Mouse (Mus musculus) heart, postnatal 36 days (tissue): ENCODE measurements around the gene Gm21858. TPM values are rescaled to one million over a fixed set of nuclear protein-coding genes. Genes with fewer than 3 reads are reported as not detected.
"Not testable (repeated sequence)": the region's sequence is repeated elsewhere in the genome, so short reads cannot be mapped to it uniquely, and the experiment has no call there.

Source experiments
- DNase-seq, 2 experiments: peaks; one replicate each; pipeline ENCODE4 v3.0.0; 2021 to 2022
- intact Hi-C: fragments of 180-260 bp; cut with DNase I; formaldehyde crosslinking; loops from one replicate; pipeline ENCODE4 v1.15.1; 2025
- total RNA-seq, 2 experiments: library from RNA; stranded (reverse); gene quantifications; 2 replicates each; pipeline ENCODE4 v1.2.3; 2021

The Gm21858 gene
- total RNA-seq: not detected

DNA sequence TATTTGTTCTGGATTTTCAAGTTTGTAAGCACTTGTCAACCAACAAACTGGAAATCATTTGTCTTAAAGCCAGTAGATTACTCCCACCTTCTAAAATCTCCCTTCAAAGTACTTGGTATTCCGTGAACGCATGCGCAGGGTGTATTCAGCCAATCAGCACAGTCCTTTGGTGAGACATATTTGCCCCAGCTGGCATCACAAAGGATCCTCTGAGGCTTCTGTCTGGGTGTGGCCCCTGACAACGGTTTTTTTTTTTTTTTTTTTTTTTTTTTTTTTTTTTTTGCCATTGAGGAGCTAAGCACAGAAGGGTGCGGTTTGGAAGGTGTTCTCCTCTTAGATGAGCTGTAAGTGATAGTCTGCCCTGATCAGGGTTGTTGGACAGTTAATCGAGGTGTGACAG lies at the start of gene Gm21858:
Gm21858 (plus strand) TSS at position 301 of the 400 bp plus-strand sequence.
- intact Hi-C loops, DNase-seq: not testable (repeated sequence)
